Mouse (Mus musculus): ENCODE data around the gene Mbnl1.

- TF ChIP-seq POLR2A (IDR thresholded peaks at IDR 0.05; ENCODE audit: borderline replicate concordance, control insufficient read depth, low read depth, low read length) (no peak), CTCF (IDR thresholded peaks at IDR 0.05; ENCODE audit: control insufficient read depth, insufficient read depth, low read length) (no peak)
Measured at GRCm38 (mm10) chr3:60461828-60462521, 10.7 kb upstream of the Mbnl1 start.
